Mouse (Mus musculus) left cerebral cortex, postnatal 36 days (tissue): Measurements from ENCODE around the gene Usp51. TPM values are rescaled to one million over a fixed set of nuclear protein-coding genes. Genes with fewer than 3 reads are reported as not detected.

ENCODE experiments used
- total RNA-seq, 2 experiments: library from RNA; stranded (reverse); gene quantifications; 2 replicates each; pipeline ENCODE4 v1.2.3; 2021

The Usp51 gene
- total RNA-seq, 2 experiments from 2014 or later: 1.6 to 2.1 TPM

Other genes starting within 250 kb of the Usp51 start
- 100 to 1,000 TPM; 113 to 115 TPM for gene Shroom2, start 237.0 kb upstream of the Usp51 start, total RNA-seq
- under 1 TPM in 1 of 2 experiments, not detected in 1; 0.47 TPM for gene Gpr143, start 224.5 kb upstream of the Usp51 start, total RNA-seq
- gene Mageh1, start 31.1 kb downstream of the Usp51 start, total RNA-seq: 10 to 100 TPM; 44.9 to 46.8 TPM
- under 1 TPM; 0.57 to 0.70 TPM for gene Foxr2, start 112.3 kb downstream of the Usp51 start, total RNA-seq
- 10 to 100 TPM; 69.1 to 78.0 TPM for gene Rragb, start 133.5 kb downstream of the Usp51 start, total RNA-seq
- 1 to 10 TPM; 4.1 to 4.3 TPM for gene Klf8, start 231.0 kb downstream of the Usp51 start, total RNA-seq